Mouse (Mus musculus) limb, embryonic 14.5 days (tissue): ENCODE measurements around the gene Parm1. TPM values are rescaled to one million over a fixed set of nuclear protein-coding genes. Genes with fewer than 3 reads are reported as not detected.

Experiments used
- ATAC-seq: fragments of 200-750 bp; cut with Nextera tagmentation; 2 replicates; pipeline ENCODE4 v1.8.0; 2017; ENCODE audit warnings: low read depth, moderate number of reproducible peaks, moderate TSS enrichment; ENCODE audit not compliant: low FRiP score
- DNase-seq: peaks from one replicate; pipeline ENCODE4 v3.0.0-alpha.2; 2015; ENCODE audit warnings: low spot score
- H3K27ac ChIP-seq: fragments of 300-500 bp; sonication (generic); replicated peaks from 2 replicates; pipeline ENCODE4 v1.5.1; 2014; ENCODE audit warnings: low read depth, mild to moderate bottlenecking, low read length, moderate library complexity, mixed read lengths
- H3K27me3 ChIP-seq: fragments of 300-500 bp; sonication (generic); 2 replicates; pipeline ENCODE4 v1.6.1; 2014; ENCODE audit warnings: low read length, mixed read lengths; ENCODE audit not compliant: control insufficient read depth, insufficient read depth
- H3K36me3 ChIP-seq: fragments of 300-500 bp; sonication (generic); 2 replicates; pipeline ENCODE4 v1.6.1; 2014; ENCODE audit warnings: mild to moderate bottlenecking, low read length, moderate library complexity, mixed read lengths; ENCODE audit not compliant: control insufficient read depth, insufficient read depth
- H3K4me1 ChIP-seq: fragments of 300-500 bp; sonication (generic); 2 replicates; pipeline ENCODE4 v1.6.1; 2014; ENCODE audit warnings: antibody characterized with exemption, low read length, mixed read lengths; ENCODE audit not compliant: control insufficient read depth, insufficient read depth
- H3K4me2 ChIP-seq: fragments of 300-500 bp; sonication (generic); replicated peaks from 2 replicates; pipeline ENCODE4 v1.6.1; 2014; ENCODE audit warnings: low read depth, mild to moderate bottlenecking, low read length, moderate library complexity; ENCODE audit not compliant: severe bottlenecking
- H3K4me3 ChIP-seq: fragments of 300-500 bp; sonication (generic); replicated peaks from 2 replicates; pipeline ENCODE4 v1.5.1; 2014; ENCODE audit warnings: low read length
- H3K9ac ChIP-seq: fragments of 300-500 bp; sonication (generic); 2 replicates; pipeline ENCODE4 v1.6.1; 2014; ENCODE audit warnings: mild to moderate bottlenecking, low read depth, low read length, moderate library complexity; ENCODE audit not compliant: severe bottlenecking
- H3K9me3 ChIP-seq: fragments of 300-500 bp; sonication (generic); 2 replicates; pipeline ENCODE4 v1.6.1; 2016; ENCODE audit warnings: low read length; ENCODE audit not compliant: control insufficient read depth
- POLR2A ChIP-seq: fragments of 200-500 bp; IDR thresholded peaks from 2 replicates; pipeline ENCODE4 v1.8.0; 2012; ENCODE audit warnings: inconsistent platforms, mild to moderate bottlenecking, moderate library complexity, borderline replicate concordance; ENCODE audit not compliant: insufficient read depth, insufficient read length; ENCODE audit errors: extremely low read depth
- WGBS: fragments of 180-500 bp; shearing (Covaris S2); extraction: QIAGEN DNeasy Blood & Tissue Kit; methylation state at CpG from one replicate; pipeline ENCODE4 v1.1.7; 2014; 5-methylcytosine and 5-hydroxymethylcytosine counted together
- polyA plus RNA-seq, 2 experiments: library from polyadenylated mRNA; depleted of rRNA in 1 of 2; stranded (reverse) in 1 of 2; unstranded in 1 of 2; fragments of >200 nt; fragmentation: Nextera tagmentation in 1 of 2; extraction: Ambion mirVana in 1 of 2; gene quantifications; 2 replicates each; pipeline versions ENCODE4 v1.2.1 to v1.2.3; 2012 to 2014

Gene Parm1
- polyA plus RNA-seq, 2 experiments: 20.8 to 27.0 TPM

GRCm38 (mm10) chr5:91609041-91609440 lies 91.6 kb downstream of the Parm1 start:
- no peaks in the 10 kb centered on the region for H3K27me3 ChIP-seq
- H3K9me3 ChIP-seq: no peaks in the 10 kb centered on the region
- ATAC-seq (no peak), DNase-seq (no peak)
- WGBS: 37% methylated on average over 4 of the region's 4 CpGs
- H3K4me1 ChIP-seq: peaks cover 2% of the 10 kb centered on the region; the same call in 1 of the 2 replicates
- H3K9ac ChIP-seq: no peak overlapping the region
- no peak for TF ChIP-seq POLR2A
- no peak overlapping the region for H3K27ac ChIP-seq
- no peaks in the 10 kb centered on the region for H3K36me3 ChIP-seq
- no peak overlapping the region for H3K4me3 ChIP-seq
- H3K4me2 ChIP-seq: no peak overlapping the region

DNA sequence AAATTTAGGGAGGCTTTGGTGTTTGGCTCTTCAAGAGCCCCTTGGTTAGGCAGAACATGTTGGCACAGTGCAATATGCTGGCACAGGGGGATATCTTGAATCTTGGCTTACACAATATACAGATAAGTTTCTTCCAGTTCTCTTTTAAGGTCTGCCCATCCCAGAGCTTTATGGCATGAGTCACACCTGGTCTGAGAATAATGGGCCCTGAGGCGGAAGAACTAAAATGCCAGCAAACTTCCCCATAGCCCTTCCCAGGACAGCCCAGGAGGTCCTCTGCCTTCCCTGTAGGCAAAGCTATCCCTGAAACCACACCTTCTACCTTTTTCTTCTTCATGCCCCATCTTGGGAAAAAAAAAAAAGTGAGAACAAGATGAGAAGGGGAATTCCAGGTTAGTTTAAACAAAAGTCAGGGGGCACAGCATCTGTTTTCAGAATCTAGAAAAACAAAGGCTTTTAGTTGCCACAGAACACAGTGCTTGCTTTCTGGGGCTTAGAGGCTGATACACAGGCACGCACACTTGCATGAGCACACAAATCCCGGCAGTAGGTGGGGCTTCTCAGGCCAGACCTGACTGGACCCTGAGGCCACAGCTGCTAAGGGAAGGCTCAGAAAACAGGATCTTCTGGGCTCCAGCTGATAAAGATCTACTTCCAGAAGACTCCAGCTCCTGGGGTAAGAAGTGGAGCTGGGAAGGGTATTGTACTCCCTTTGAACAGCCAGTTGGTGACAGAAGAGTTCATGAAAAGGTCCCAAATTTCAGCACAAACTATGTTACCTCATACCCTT lies 92.3 kb downstream of the Parm1 start:
- no peak overlapping the region for H3K27ac ChIP-seq
- ATAC-seq (no peak), DNase-seq (no peak)
- H3K4me3 ChIP-seq: no peak overlapping the region
- TF ChIP-seq POLR2A: no peak
- no peak overlapping the region for H3K9ac ChIP-seq
- no peaks in the 10 kb centered on the region for H3K4me1 ChIP-seq
- 52% methylated on average over 3 of the region's 3 CpGs for WGBS
- H3K27me3 ChIP-seq: no peaks in the 10 kb centered on the region
- no peaks in the 10 kb centered on the region for H3K36me3 ChIP-seq
- H3K4me2 ChIP-seq: no peak overlapping the region
- H3K9me3 ChIP-seq: no peaks in the 10 kb centered on the region

DNA sequence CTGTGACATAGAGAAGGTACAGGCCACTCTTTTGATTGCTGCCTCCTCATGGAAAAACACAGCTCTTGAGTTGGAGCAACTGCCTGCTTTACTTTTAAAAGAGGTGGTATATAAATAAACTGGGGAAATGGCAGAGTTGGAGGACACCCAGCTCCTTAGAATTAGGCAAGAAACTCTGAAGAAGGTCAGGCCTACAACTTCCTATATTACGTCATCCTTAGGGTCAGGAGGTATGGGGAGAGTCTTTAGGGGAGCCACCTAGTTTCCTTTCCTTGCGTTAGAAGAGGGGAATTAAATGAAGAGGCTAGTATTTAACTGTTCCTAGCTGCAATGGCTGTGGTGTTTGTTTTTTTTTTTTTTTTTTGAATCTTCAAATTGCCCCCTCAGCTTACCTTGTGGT lies 93.1 kb downstream of the Parm1 start:
- Histone ChIP-seq H3K4me2 (no peak overlapping the region), H3K36me3 (no peaks in the 10 kb centered on the region), H3K4me1 (no peaks in the 10 kb centered on the region), H3K9me3 (no peaks in the 10 kb centered on the region), H3K27me3 (no peaks in the 10 kb centered on the region), H3K9ac (no peak overlapping the region), H3K27ac (no peak overlapping the region), H3K4me3 (no peak overlapping the region)
- ATAC-seq (no peak), DNase-seq (no peak)
- TF ChIP-seq POLR2A: no peak
- 80% methylated on average over 2 of the region's 2 CpGs for WGBS

DNA sequence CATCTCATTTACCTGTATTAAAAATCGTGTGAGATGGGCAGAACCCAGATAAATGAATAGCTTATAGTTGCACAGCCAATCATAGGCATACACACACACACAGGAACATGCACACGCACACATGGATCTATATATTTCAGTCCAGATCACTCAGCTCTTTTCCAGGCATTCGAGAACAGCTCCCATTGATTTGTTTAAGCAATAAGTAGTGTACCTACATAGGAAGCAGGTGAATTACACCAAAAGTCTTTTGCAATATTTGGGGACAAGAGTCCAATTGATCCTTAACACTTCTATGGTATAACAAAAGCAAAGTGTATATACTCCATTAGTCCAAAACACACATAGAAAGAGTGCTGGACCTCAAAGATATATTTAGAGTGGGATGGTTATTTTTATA lies 94.2 kb downstream of the Parm1 start:
- H3K9me3 ChIP-seq: no peaks in the 10 kb centered on the region

GRCm38 (mm10) chr5:91617331-91618233 lies 100.2 kb downstream of the Parm1 start:
- no peaks in the 10 kb centered on the region for H3K9me3 ChIP-seq
- H3K27ac ChIP-seq: no peak overlapping the region
- peaks cover 8% of the 10 kb centered on the region; the same call in 1 of the 2 replicates for H3K4me1 ChIP-seq
- 76% methylated on average over 11 of the region's 11 CpGs for WGBS
- ATAC-seq (peak; percentile 74; the same call in 1 of the 2 replicates), DNase-seq (peak; percentile 28)
- no peak overlapping the region for H3K4me3 ChIP-seq
- no peaks in the 10 kb centered on the region for H3K36me3 ChIP-seq
- H3K27me3 ChIP-seq: no peaks in the 10 kb centered on the region
- no peak for TF ChIP-seq POLR2A
- no peak overlapping the region for H3K4me2 ChIP-seq
- no peak overlapping the region for H3K9ac ChIP-seq

More for the DNA sequence above, 94.2 kb downstream of the Parm1 start:
- H3K4me3 ChIP-seq: no peak overlapping the region
- H3K4me2 ChIP-seq: no peak overlapping the region
- no peak for TF ChIP-seq POLR2A
- H3K36me3 ChIP-seq: no peaks in the 10 kb centered on the region
- DNase-seq: no peak
- no peaks in the 10 kb centered on the region for H3K27me3 ChIP-seq
- ATAC-seq: no peak
- H3K9ac ChIP-seq: no peak overlapping the region
- H3K27ac ChIP-seq: no peak overlapping the region
- 84% methylated on average over 3 of the region's 3 CpGs for WGBS
- no peaks in the 10 kb centered on the region for H3K4me1 ChIP-seq
